Mouse (Mus musculus) kidney, postnatal 0 days (tissue): ENCODE results near the gene Kctd10. TPM values are rescaled to one million over a fixed set of nuclear protein-coding genes. Genes with fewer than 3 reads are reported as not detected.

Experiments
- ATAC-seq: fragments of 200-750 bp; cut with Nextera tagmentation; replicated peaks from 2 replicates; pipeline ENCODE4 v1.8.0; 2017; ENCODE audit warnings: low read depth, moderate number of reproducible peaks, moderate TSS enrichment, moderate library complexity; ENCODE audit not compliant: low FRiP score
- DNase-seq: peaks from one replicate; pipeline ENCODE4 v3.0.0-alpha.2; 2016; ENCODE audit warnings: low spot score
- H3K27ac ChIP-seq: fragments of 300-500 bp; sonication (generic); 2 replicates; pipeline ENCODE4 v1.5.1; 2014; ENCODE audit warnings: mild to moderate bottlenecking
- H3K27me3 ChIP-seq: fragments of 300-500 bp; sonication (generic); 2 replicates; pipeline ENCODE4 v1.6.1; 2014; ENCODE audit warnings: low read length, mixed read lengths; ENCODE audit not compliant: insufficient read depth
- H3K36me3 ChIP-seq: fragments of 300-500 bp; sonication (generic); 2 replicates; pipeline ENCODE4 v1.6.1; 2014; ENCODE audit warnings: low read length, mixed read lengths; ENCODE audit not compliant: insufficient read depth
- H3K4me1 ChIP-seq: fragments of 300-500 bp; sonication (generic); replicated peaks from 2 replicates; pipeline ENCODE4 v1.6.1; 2014; ENCODE audit warnings: antibody characterized with exemption, low read length, mixed read lengths; ENCODE audit not compliant: insufficient read depth
- H3K4me2 ChIP-seq: fragments of 300-500 bp; sonication (generic); 2 replicates; pipeline ENCODE4 v1.6.1; 2014; ENCODE audit warnings: mild to moderate bottlenecking, low read length, moderate library complexity, mixed read lengths
- H3K4me3 ChIP-seq: fragments of 300-500 bp; sonication (generic); replicated peaks from 2 replicates; pipeline ENCODE4 v1.5.1; 2014; ENCODE audit warnings: low read depth, low read length
- H3K9ac ChIP-seq: fragments of 300-500 bp; sonication (generic); 2 replicates; pipeline ENCODE4 v1.6.1; 2014; ENCODE audit warnings: low read depth, low read length
- H3K9me3 ChIP-seq: fragments of 300-500 bp; sonication (generic); replicated peaks from 2 replicates; pipeline ENCODE4 v1.6.1; 2016; ENCODE audit warnings: low read length, inconsistent platforms, mixed read lengths
- CTCF ChIP-seq: IDR thresholded peaks from 2 replicates; pipeline ENCODE4 v1.5.1; 2016; ENCODE audit warnings: antibody characterized with exemption, low read depth, mild to moderate bottlenecking, moderate library complexity
- WGBS: fragments of 180-500 bp; shearing (Covaris S2); extraction: QIAGEN DNeasy Blood & Tissue Kit; methylation state at CpG from one replicate; pipeline ENCODE4 v1.1.7; 2014; 5-methylcytosine and 5-hydroxymethylcytosine counted together
- polyA plus RNA-seq: library from polyadenylated mRNA; unstranded; fragments of >200 nt; fragmentation: Nextera tagmentation; extraction: Ambion mirVana; gene quantifications from 2 replicates; pipeline ENCODE4 v1.2.1, GENCODE M21; 2015

The Kctd10 gene
- polyA plus RNA-seq, 1 experiment from 2014 or later: 80.5 TPM

GRCm38 (mm10) chr5:114421561-114422298 lies 41.4 kb upstream of the Kctd10 start:
- DNase-seq (no peak), ATAC-seq (no peak)
- H3K9ac ChIP-seq: no peak overlapping the region
- H3K27me3 ChIP-seq: no peaks in the 10 kb centered on the region
- 0 out of 2 replicates have a peak overlapping the region, but pooled peaks have one; percentile 25 for H3K27ac ChIP-seq
- H3K36me3 ChIP-seq: peaks cover 40% of the 10 kb centered on the region
- H3K4me3 ChIP-seq: no peak overlapping the region
- no peak overlapping the region for H3K4me2 ChIP-seq
- TF ChIP-seq CTCF: no peak
- H3K4me1 ChIP-seq: peaks cover 6% of the 10 kb centered on the region; the same call in 1 of the 2 replicates
- WGBS: 43% methylated on average over 11 of the region's 11 CpGs
- no peaks in the 10 kb centered on the region for H3K9me3 ChIP-seq

DNA sequence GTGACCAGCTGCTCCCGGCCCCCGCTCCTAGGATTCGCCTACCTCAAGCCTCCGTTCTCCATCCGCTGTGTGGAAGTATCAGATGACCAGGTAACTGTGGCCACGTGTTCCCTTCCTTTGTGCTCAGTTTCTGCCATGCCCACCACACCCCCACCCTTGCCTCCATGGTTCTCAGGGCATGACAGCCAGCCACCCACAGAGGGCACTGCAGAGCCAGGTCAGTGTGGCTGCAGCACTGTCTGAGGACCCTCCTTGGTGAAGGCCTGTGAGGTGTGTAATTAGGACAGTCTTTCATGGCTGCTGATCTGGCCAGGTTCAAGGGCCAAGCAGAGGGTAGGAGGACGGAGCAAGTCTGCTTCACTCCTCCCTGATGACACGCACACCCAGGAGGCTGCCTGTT lies 38.2 kb upstream of the Kctd10 start:
- H3K27ac ChIP-seq: no peak overlapping the region
- H3K9ac ChIP-seq: no peak overlapping the region
- no peaks in the 10 kb centered on the region for H3K27me3 ChIP-seq
- peak; percentile 63 for TF ChIP-seq CTCF
- ATAC-seq: 0 out of 2 replicates have a peak, but pooled peaks have one; percentile 30
- whole genome bisulfite sequencing: 76% methylated on average over 8 of the region's 8 CpGs
- H3K4me2 ChIP-seq: no peak overlapping the region
- DNase-seq: peak; percentile 46
- peaks cover 63% of the 10 kb centered on the region for H3K36me3 ChIP-seq
- no peaks in the 10 kb centered on the region for H3K9me3 ChIP-seq
- H3K4me1 ChIP-seq: peaks cover 6% of the 10 kb centered on the region; the same call in 1 of the 2 replicates
- no peak overlapping the region for H3K4me3 ChIP-seq

DNA sequence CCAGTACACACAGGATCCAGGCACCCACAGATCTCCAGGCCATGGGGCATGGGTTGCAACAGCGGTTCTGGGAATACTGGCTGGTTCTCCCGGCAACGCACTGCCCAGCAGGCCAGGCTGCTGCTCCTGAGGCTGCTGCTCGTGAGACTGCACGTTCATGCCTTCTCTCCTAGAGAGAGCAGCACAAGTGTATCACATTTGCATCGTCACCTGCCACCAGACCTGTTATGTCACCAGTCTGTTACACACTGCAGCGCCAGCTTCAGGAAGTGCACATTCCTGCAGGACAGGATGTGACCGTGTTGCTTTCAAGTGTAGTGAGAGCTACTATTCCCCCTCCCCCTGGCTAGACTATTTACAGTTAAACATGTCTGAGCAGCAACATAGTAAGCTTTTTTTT lies 36.5 kb upstream of the Kctd10 start:
- Histone ChIP-seq H3K36me3 (peaks cover 71% of the 10 kb centered on the region), H3K4me2 (no peak overlapping the region), H3K9me3 (no peaks in the 10 kb centered on the region), H3K9ac (no peak overlapping the region), H3K4me3 (no peak overlapping the region), H3K4me1 (0 out of 2 replicates have a peak, but pooled peaks cover 4% of the 10 kb centered on the region), H3K27ac (no peak overlapping the region), H3K27me3 (no peaks in the 10 kb centered on the region)
- DNase-seq (no peak), ATAC-seq (no peak)
- WGBS: 82% methylated on average over 8 of the region's 8 CpGs
- no peak for TF ChIP-seq CTCF

DNA sequence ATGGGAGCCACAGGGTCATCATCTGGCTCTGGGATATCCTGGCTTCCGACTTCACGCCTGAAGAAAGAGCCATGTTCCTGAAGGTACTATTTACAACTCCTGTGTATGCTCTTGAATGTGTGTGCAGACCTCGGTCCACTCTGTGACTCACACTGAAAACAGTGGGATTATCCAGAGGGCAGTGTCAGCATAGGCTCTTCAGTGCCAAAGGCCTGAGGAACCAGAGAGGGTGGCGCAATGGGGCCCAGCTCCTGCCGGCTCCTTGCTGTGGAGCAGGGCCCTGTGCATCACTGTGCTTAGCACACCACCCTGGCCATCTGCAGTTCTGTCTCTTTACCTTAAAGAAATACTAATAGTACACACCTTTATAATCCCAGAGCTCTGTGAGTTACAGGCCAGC lies 35.3 kb upstream of the Kctd10 start:
- Histone ChIP-seq H3K9ac (no peak overlapping the region), H3K4me3 (no peak overlapping the region), H3K9me3 (no peaks in the 10 kb centered on the region), H3K4me1 (no peaks in the 10 kb centered on the region), H3K27me3 (no peaks in the 10 kb centered on the region), H3K4me2 (no peak overlapping the region), H3K27ac (no peak overlapping the region), H3K36me3 (peaks cover 81% of the 10 kb centered on the region)
- DNase-seq (no peak), ATAC-seq (no peak)
- WGBS: 97% methylated on average over 5 of the region's 5 CpGs
- TF ChIP-seq CTCF: no peak

DNA sequence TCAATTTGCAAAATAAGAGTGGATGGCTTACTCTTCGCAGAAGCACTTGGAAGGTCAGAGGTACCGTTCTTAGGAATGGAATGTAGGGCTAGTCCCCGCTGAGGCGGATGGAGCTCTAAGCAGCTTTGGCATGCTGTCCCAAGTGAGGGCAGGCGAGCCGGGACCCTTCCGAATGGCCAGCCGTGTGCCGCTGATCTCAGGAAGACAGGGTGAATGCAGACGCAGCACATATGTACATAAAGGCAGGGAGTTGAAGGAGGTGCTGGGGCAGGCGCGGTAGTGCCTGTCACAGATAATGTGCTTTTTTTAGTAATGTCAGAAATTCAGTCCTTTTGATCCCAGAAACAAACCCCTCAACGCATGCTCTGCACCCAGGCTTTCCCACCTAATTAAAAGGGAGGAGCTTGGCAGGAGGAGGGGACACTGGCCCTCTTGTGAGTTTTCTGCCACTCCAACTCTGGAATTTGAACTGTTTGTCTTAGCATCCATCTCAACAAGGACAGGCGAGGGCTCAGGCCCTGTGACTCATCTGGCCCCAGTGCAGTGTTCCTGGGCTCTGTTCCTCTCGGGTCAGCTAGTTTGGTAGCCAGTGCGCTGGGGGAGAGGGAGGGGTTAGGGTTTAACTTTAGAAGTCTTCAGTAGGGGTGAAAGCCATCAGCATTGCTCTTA lies 32.9 kb upstream of the Kctd10 start:
- WGBS: 52% methylated on average over 16 of the region's 16 CpGs
- H3K4me3 ChIP-seq: no peak overlapping the region
- H3K4me2 ChIP-seq: no peak overlapping the region
- peak; percentile 65 for DNase-seq
- peaks cover 80% of the 10 kb centered on the region for H3K36me3 ChIP-seq
- no peaks in the 10 kb centered on the region for H3K27me3 ChIP-seq
- peak; percentile 58 for ATAC-seq
- TF ChIP-seq CTCF: no peak
- no peak overlapping the region for H3K27ac ChIP-seq
- no peaks in the 10 kb centered on the region for H3K9me3 ChIP-seq
- no peak overlapping the region for H3K9ac ChIP-seq
- H3K4me1 ChIP-seq: no peaks in the 10 kb centered on the region

DNA sequence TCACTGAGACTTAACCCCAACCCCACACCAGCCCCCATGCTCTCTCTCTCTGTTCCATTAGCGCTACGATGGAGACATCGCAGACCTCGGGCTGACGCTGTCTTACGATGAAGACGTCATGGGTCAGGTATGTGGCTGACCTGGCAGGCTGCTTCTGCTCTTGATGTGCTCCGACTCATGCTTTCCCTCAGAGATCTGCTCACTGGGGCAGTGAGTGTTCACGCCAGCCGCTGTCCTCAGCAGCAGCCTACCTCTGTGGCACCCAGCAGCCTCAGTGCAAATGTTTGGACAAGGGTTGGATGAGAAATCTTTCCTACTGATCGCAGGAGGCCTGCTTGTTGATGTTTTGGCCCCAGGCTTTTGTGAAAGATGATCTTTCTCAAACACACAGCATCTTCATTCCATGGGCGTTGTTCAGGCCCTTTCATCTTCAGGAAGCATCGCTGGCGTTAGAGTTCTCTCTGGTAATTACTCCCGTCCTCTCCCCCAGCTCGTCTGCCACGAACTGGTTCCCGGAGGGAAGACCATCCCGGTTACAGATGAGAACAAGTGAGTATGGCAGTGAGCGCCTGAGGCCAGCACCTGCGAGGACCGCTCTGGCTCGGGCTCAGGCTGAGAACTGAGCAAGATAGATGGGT lies 32.2 kb upstream of the Kctd10 start:
- no peak overlapping the region for H3K9ac ChIP-seq
- ATAC-seq (peak; percentile 14; the same call in 1 of the 2 replicates), DNase-seq (peak; percentile 31)
- H3K4me1 ChIP-seq: no peaks in the 10 kb centered on the region
- H3K4me3 ChIP-seq: no peak overlapping the region
- H3K27me3 ChIP-seq: no peaks in the 10 kb centered on the region
- no peak overlapping the region for H3K4me2 ChIP-seq
- no peaks in the 10 kb centered on the region for H3K9me3 ChIP-seq
- no peak overlapping the region for H3K27ac ChIP-seq
- H3K36me3 ChIP-seq: peaks cover 82% of the 10 kb centered on the region
- TF ChIP-seq CTCF: no peak
- 49% methylated on average over 23 of the region's 23 CpGs for WGBS
